Mouse (Mus musculus) cerebellum, postnatal 36 days (tissue): ENCODE data around the gene 1520401A03Rik.
A peak's percentile ranks its signal among the peaks of the same experiment; 100 is the strongest.

Experiments used
- DNase-seq, 2 experiments: peaks; one replicate each; pipeline ENCODE4 v3.0.0; 2021 to 2022; ENCODE audit warnings: mixed read lengths in 2 of 2

Gene 1520401A03Rik

GRCm38 (mm10) chr17:23664556-23665021 lies 58.0 kb downstream of the 1520401A03Rik start:
- no peak for DNase-seq

GRCm38 (mm10) chr17:23661526-23661925 lies 61.1 kb downstream of the 1520401A03Rik start:
- no peak for DNase-seq

DNA sequence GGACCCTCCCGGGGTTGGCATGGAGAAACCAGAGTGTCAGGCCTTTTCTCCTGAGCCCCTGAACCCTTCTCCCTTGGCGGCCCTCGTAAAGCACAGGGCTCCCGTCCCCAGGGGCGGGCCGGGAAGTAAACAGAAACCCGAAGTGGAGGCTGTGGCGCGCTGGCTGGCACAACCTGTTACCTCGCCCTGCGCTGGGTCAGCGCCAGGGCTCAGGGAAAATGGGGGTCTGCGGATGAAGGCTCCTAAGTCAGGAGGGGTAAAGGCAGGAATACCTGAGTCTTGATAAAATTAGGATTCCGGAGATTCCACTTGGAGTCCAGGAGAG lies 61.7 kb downstream of the 1520401A03Rik start:
- no peak for DNase-seq

- DNase-seq: peak; percentile 56 to 66
These were observed 62.3 kb downstream of the 1520401A03Rik start, which contains the start of gene Bicdl2 for GRCm38 (mm10) chr17:23660117-23660875. TSS of gene Bicdl2 (plus strand) at chr17:23660506.

GRCm38 (mm10) chr17:23658450-23658849 lies 64.1 kb downstream of the 1520401A03Rik start:
- no peak for DNase-seq
